Mouse (Mus musculus) lung, embryonic 16.5 days (tissue): ENCODE data around the gene Cpne9. TPM values are rescaled to one million over a fixed set of nuclear protein-coding genes. Genes with fewer than 3 reads are reported as not detected.

Experiments
- ATAC-seq: fragments of 200-750 bp; cut with Nextera tagmentation; 2 replicates; pipeline ENCODE4 v1.8.0; 2017; ENCODE audit warnings: low read depth, mild to moderate bottlenecking, moderate library complexity
- H3K27ac ChIP-seq: fragments of 300-500 bp; sonication (generic); 2 replicates; pipeline ENCODE4 v1.5.1; 2014; ENCODE audit warnings: mild to moderate bottlenecking, control low read depth, low read length
- H3K27me3 ChIP-seq: fragments of 300-500 bp; sonication (generic); 2 replicates; pipeline ENCODE4 v1.6.1; 2014; ENCODE audit warnings: low read depth, low read length, mixed read lengths; ENCODE audit not compliant: control insufficient read depth, insufficient read depth
- H3K36me3 ChIP-seq: fragments of 300-500 bp; sonication (generic); 2 replicates; pipeline ENCODE4 v1.6.1; 2014; ENCODE audit warnings: low read length; ENCODE audit not compliant: control insufficient read depth, insufficient read depth
- H3K4me1 ChIP-seq: fragments of 300-500 bp; sonication (generic); replicated peaks from 2 replicates; pipeline ENCODE4 v1.6.1; 2014; ENCODE audit warnings: low read length, mixed read lengths; ENCODE audit not compliant: control insufficient read depth, insufficient read depth
- H3K4me2 ChIP-seq: fragments of 300-500 bp; sonication (generic); 2 replicates; pipeline ENCODE4 v1.6.1; 2014; ENCODE audit warnings: low read depth, low read length, control low read depth
- H3K4me3 ChIP-seq: fragments of 300-500 bp; sonication (generic); 2 replicates; pipeline ENCODE4 v1.5.1; 2014; ENCODE audit warnings: mild to moderate bottlenecking, low read length, control low read depth
- H3K9ac ChIP-seq: fragments of 300-500 bp; sonication (generic); 2 replicates; pipeline ENCODE4 v1.6.1; 2014; ENCODE audit warnings: low read length, control low read depth
- H3K9me3 ChIP-seq: fragments of 300-500 bp; sonication (generic); 2 replicates; pipeline ENCODE4 v1.6.1; 2016; ENCODE audit warnings: low read length; ENCODE audit not compliant: control insufficient read depth
- WGBS: fragments of 180-500 bp; shearing (Covaris S2); extraction: QIAGEN DNeasy Blood & Tissue Kit; methylation state at CpG from one replicate; pipeline ENCODE4 v1.1.7; 2014; 5-methylcytosine and 5-hydroxymethylcytosine counted together
- polyA plus RNA-seq: library from polyadenylated mRNA; unstranded; fragments of >200 nt; fragmentation: Nextera tagmentation; extraction: Ambion mirVana; gene quantifications from 2 replicates; pipeline ENCODE4 v1.2.1, GENCODE M21; 2015

Gene Cpne9
- polyA plus RNA-seq = 0.10 TPM in 1 of 2 replicates, not detected in the other

DNA sequence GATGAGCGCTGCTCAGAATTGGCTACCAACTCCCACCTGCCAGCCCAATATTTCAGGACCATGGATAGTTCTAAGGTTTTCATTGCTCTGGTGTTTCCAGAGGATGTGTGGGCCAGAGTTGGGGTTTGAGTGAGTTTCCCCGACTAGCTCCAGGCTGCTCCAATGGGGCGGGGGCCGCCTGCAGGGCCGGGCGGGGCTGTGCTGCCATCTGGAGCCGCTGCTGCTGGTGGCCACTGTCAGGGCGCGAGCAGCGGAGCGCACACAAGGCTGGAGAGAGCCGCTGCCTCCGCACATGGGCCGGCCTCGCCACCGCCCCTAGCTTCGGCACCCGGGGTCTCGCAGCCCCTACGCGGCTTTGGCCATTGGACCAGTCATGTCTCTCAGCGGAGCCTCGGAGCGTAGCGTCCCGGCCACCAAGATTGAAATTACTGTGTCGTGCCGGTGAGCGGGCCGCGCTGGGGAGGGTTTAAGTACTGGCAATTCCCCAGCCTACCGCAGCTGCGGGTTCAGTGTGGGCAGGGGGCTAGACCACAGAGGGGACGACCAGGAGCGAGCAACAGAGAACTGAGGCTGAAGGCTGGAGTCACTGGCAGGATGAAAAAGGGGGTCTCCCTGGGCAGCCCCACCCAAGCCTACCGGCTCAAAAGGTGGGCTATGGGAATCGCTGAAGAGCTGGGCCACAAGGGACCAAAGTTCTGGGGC is at the start of gene Cpne9:
TSS of gene Cpne9 (plus strand) at position 207 of the 702 bp plus-strand sequence.
- Histone ChIP-seq H3K4me3 (peak within 1 kb of the TSS; percentile 17), H3K9ac (no peak within 1 kb of the TSS), H3K27ac (no peak within 1 kb of the TSS), H3K4me1 (peaks cover 5% of the 10 kb centered on the region; the same call in 1 of the 2 replicates), H3K36me3 (peaks cover 3% of the 10 kb centered on the region; the same call in 1 of the 2 replicates), H3K9me3 (no peaks in the 10 kb centered on the region), H3K4me2 (peak within 1 kb of the TSS; percentile 38), H3K27me3 (peaks cover 29% of the 10 kb centered on the region)
- WGBS = 3% methylated on average over 36 of the region's 37 CpGs
- peak; percentile 66; the same call in 1 of the 2 replicates for ATAC-seq

DNA sequence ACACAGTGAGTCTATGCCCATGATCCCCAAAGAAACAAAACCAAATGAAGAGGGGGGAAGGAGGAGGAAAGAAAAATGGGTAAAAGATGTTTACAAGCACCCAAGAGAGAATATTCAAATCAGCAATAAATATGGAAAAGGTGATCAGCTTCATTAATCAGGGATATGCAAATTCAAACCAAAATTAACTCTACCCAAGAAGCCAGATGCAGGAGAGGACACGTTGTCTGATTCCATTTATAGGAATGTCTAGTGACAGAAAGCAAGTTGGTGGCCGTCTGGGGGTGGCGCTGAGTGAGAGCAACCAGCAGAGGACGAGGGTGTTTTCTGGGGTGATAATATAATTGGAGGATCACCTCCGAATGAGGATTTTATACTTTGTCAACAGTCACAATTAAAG is 47.0 kb upstream of the Cpne9 start:
- 71% methylated on average over 5 of the region's 5 CpGs for WGBS
- Histone ChIP-seq H3K9me3 (no peaks in the 10 kb centered on the region), H3K9ac (no peak overlapping the region), H3K4me3 (no peak overlapping the region), H3K27me3 (no peaks in the 10 kb centered on the region), H3K36me3 (no peaks in the 10 kb centered on the region), H3K4me1 (peaks cover 12% of the 10 kb centered on the region), H3K27ac (no peak overlapping the region), H3K4me2 (no peak overlapping the region)
- ATAC-seq = no peak

DNA sequence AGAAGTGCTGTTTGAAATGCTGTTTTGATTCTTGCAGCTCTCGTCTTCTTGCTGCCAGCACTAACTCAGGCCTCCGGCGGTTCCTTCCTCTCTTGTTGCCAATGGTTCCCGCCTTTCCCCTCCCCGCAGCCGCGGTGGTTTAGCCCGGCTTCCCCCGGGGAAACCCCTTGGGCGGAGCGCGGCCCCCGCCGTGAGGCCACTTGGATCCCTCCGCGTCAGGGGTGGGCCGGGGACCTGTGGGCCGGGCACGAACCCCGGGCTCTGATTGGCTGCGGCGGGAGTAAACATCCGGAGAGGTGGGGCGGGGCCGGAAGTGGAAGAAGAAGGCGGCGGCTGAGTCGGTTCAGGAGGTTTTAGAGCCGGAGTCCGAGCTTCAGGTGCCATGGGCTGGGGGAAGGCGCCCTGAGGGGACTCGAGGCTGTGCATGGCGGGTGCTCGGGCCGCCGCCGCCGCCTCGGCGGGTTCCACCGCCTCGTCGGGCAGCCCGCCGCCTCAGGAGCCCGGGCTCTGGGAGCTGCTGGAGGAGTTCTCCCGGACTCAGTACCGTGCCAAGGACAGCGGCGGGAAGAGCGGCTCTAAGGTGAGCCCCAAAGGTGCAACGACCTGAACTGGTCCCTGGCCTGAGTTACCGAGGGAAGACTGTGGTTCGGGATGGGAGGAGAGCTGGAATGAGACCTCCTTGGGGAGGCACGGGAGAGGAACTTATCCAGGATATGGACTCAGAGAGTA is 44.4 kb upstream of the Cpne9 start, which contains the start of gene Mtmr14:
TSS of gene Mtmr14 (plus strand) at position 302 of the 729 bp plus-strand sequence.
- Histone ChIP-seq H3K4me2 (peak within 1 kb of the TSS; percentile 88), H3K9me3 (no peaks in the 10 kb centered on the region), H3K9ac (peak within 1 kb of the TSS; percentile 94), H3K27me3 (no peaks in the 10 kb centered on the region), H3K36me3 (peaks cover 4% of the 10 kb centered on the region; the same call in 1 of the 2 replicates), H3K4me3 (peak within 1 kb of the TSS; percentile 98), H3K4me1 (peaks cover 12% of the 10 kb centered on the region), H3K27ac (peak within 1 kb of the TSS; percentile 48)
- WGBS = under 1% methylated on average over 50 of the region's 55 CpGs
- ATAC-seq = peak; percentile 100

DNA sequence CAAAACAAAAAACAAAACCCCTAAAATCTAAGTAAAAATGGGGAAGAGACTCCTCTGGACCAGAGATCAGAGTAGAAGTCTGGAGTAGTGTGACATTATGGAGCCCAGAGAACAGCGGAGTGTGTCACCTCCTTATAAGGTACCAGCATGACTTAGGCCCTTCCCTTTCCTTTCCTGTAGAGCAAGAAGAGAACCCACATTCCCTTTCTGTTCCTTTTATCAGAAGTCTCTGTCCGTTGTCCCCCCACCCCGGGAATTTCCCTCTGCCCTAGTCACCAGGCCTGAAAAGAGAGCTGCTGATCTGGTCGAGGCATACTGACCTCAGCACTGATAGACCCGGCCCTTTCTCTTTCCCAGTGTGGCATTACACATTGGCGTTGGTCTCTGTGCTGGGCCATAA is 43.7 kb upstream of the Cpne9 start:
- Histone ChIP-seq H3K4me2 (peak overlapping the region; percentile 88), H3K4me3 (peak overlapping the region; percentile 98), H3K27me3 (no peaks in the 10 kb centered on the region), H3K36me3 (peaks cover 4% of the 10 kb centered on the region; the same call in 1 of the 2 replicates), H3K9me3 (no peaks in the 10 kb centered on the region), H3K4me1 (peaks cover 12% of the 10 kb centered on the region), H3K27ac (no peak overlapping the region), H3K9ac (peak overlapping the region; percentile 94)
- no peak for ATAC-seq
- WGBS = 28% methylated on average over 6 of the region's 6 CpGs

GRCm38 (mm10) chr6:113242753-113243152 is 39.4 kb upstream of the Cpne9 start:
- Histone ChIP-seq H3K4me3 (no peak overlapping the region), H3K27me3 (no peaks in the 10 kb centered on the region), H3K9ac (no peak overlapping the region), H3K9me3 (no peaks in the 10 kb centered on the region), H3K36me3 (peaks cover 9% of the 10 kb centered on the region), H3K27ac (no peak overlapping the region), H3K4me2 (no peak overlapping the region), H3K4me1 (peaks cover 10% of the 10 kb centered on the region)
- WGBS = 59% methylated on average over 1 of the region's 1 CpGs
- no peak for ATAC-seq

GRCm38 (mm10) chr6:113245585-113245984 is 36.5 kb upstream of the Cpne9 start:
- H3K9ac ChIP-seq = no peak overlapping the region
- no peaks in the 10 kb centered on the region for H3K9me3 ChIP-seq
- H3K27me3 ChIP-seq = no peaks in the 10 kb centered on the region
- WGBS = 82% methylated on average over 2 of the region's 2 CpGs
- no peaks in the 10 kb centered on the region for H3K4me1 ChIP-seq
- no peak overlapping the region for H3K4me3 ChIP-seq
- no peak for ATAC-seq
- H3K36me3 ChIP-seq = peaks cover 16% of the 10 kb centered on the region
- no peak overlapping the region for H3K27ac ChIP-seq
- no peak overlapping the region for H3K4me2 ChIP-seq

- Histone ChIP-seq H3K36me3 (peaks cover 25% of the 10 kb centered on the region), H3K9ac (no peak overlapping the region), H3K27ac (no peak overlapping the region), H3K27me3 (no peaks in the 10 kb centered on the region), H3K4me2 (no peak overlapping the region), H3K4me3 (no peak overlapping the region), H3K4me1 (no peaks in the 10 kb centered on the region), H3K9me3 (no peaks in the 10 kb centered on the region)
- ATAC-seq = no peak
- WGBS = 82% methylated on average over 5 of the region's 5 CpGs
Measured at GRCm38 (mm10) chr6:113250786-113251185, 31.3 kb upstream of the Cpne9 start.

- ATAC-seq = no peak
- Histone ChIP-seq H3K4me2 (no peak overlapping the region), H3K4me1 (no peaks in the 10 kb centered on the region), H3K9ac (no peak overlapping the region), H3K9me3 (no peaks in the 10 kb centered on the region), H3K27me3 (no peaks in the 10 kb centered on the region), H3K4me3 (no peak overlapping the region), H3K27ac (no peak overlapping the region), H3K36me3 (peaks cover 33% of the 10 kb centered on the region)
Measured at GRCm38 (mm10) chr6:113251921-113252320, 30.2 kb upstream of the Cpne9 start.

DNA sequence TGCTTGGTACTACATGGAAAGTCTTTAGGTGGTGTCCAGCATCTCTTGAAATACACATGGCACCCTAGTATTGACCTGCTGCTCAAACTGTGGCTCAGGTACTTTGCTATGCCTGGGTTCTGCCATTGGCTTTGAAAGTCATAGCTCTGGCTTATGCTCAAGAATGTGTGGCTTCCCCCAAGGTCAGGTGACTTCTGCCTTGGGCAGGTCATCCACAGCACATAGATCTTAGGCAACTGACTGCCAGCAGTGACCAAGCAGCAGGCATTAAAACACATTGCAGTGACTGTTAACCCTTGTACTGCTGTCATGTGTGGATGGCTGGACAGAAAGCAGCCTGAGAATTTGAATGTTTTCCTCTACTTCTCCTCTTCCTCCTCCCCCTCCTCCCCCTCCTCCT is 27.2 kb upstream of the Cpne9 start:
- H3K9me3 ChIP-seq = no peaks in the 10 kb centered on the region

More for the DNA sequence above, 27.2 kb upstream of the Cpne9 start:
- H3K36me3 ChIP-seq = peaks cover 47% of the 10 kb centered on the region
- no peaks in the 10 kb centered on the region for H3K27me3 ChIP-seq
- H3K27ac ChIP-seq = no peak overlapping the region
- no peak overlapping the region for H3K9ac ChIP-seq
- no peak overlapping the region for H3K4me3 ChIP-seq
- no peak for ATAC-seq
- H3K4me2 ChIP-seq = no peak overlapping the region
- no peaks in the 10 kb centered on the region for H3K4me1 ChIP-seq
